Mouse (Mus musculus) embryo, embryonic 11 days (tissue): ENCODE measurements at regions not wholly inside any gene's neighbourhood (a gene's known extent, or its start where the extent isn't known, plus 50 kb on each side); places are given as distances from the start of the nearest gene placed in this dataset.
A peak's percentile ranks its signal among the peaks of the same experiment; 100 is the strongest.
"Not testable (repeated sequence)": the region's sequence is repeated elsewhere in the genome, so short reads cannot be mapped to it uniquely, and the experiment has no call there.

Experiments
- DNase-seq: peaks from one replicate; pipeline ENCODE4 v3.0.0-alpha.2; 2015

DNA sequence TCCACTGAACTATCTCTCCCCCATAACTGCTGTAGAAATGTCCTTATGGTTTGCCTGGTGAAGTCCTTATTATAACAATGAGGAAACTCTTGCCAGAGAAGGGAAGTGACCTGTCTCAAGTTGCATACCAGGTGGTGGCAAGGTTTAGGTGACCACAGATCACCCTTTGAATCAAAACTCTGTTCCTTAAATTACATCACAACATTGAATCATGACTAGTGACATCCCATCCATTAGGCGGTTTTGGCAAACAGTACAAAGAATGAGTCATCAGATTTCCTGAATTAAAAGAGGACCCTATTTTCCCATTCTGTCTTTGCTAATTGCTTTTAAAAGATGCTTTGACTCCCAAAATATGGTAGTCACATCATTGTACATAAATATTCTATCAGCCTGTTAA, 168.5 kb upstream of the Pgr start:
- DNase-seq = no peak

DNA sequence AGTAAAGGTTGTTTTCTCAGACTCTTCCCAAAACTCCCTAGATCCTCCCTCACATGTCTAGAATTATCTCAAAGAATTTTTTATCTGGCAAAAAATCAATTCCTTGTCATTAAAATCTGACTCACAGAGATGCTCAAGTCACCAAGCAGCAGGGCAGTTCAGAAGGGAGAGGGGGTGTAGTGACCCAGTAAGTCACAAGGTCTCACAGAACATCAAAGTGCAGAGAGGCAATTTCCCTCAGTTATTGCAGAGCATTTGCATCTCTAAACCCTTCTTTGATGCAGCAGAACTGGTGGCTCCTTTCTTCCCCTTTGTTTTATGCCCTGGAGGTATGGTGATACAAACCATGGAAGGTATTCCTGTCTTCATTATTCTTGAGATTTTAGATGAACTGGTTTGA, 166.1 kb upstream of the Pgr start:
- no peak for DNase-seq

DNA sequence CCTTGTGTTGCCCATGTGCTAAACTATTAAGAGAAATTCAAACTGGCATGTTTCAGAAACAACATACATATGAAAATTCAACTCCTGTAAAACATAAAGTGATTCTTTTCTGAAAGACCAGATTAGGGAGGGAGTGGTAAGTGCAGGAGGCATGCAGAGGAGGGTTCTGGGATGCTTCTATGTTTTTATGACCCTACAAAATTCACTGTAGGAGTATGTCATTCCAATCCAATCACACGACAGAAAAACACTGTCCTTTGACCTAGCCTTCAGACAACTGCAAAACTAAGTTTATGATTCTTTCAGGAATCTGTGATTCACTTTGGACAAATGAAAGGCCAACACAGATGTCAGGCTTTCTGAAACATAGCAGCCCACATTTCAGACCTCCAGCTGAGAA, 159.4 kb upstream of the Pgr start:
- DNase-seq = no peak

DNA sequence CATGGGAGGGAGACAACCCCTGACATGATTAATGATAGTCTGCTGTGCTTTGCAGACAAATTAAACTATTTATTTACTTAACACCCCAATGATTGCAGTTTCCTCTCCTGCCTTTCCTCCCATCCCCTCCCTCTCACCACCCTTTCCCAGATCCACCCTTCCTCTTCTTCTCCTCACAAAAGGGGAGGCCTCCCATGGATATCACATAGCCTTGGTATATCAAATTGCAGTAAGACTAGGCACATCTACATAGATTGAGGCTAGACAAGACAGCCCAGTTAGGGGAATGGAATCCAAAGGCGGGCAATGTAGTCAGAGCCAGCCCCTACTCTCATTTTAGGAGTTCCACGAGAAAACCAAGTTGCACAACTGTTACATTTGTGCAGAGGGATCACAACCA, 149.8 kb upstream of the Pgr start:
- DNase-seq = no peak

DNA sequence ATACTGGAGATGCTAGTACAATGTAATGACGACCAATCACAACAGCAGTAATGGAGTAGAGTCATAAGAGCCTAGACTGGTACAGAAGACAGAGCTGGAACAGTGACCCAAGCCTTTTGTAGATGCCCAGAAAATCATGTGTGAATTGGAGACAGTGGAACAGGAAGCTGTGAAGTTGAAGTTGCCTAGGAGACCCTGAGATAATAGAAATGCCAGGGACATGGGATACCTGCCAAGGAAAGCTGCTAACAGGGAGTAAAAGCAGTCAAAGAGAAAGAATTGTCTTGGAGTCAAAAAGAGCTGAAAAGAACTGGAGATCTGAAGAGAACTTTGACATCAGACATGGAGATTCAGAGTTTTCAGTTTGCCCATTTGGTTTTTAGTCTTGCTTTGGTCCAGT, 138.8 kb upstream of the Pgr start:
- no peak for DNase-seq

DNA sequence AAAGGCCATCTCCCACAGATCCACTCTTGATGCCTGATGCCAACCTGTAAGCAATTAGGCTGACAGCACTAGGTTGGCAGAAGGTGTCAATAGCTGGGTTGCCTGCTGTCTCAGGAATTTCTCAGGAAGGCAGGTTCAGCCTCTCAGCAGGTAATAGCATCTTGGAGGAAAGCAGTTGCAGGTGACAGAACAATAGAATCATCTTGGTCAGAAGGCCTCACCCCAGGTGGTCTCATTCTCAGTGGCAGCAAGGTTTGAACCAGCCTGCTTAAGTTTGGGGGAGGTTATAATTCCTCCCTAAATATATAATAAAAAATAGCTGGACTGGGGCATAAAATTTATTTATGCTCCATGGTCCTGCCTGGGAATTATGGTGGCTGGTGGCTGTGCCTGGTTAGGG, 130.2 kb upstream of the Pgr start:
- DNase-seq = not testable (repeated sequence)

DNA sequence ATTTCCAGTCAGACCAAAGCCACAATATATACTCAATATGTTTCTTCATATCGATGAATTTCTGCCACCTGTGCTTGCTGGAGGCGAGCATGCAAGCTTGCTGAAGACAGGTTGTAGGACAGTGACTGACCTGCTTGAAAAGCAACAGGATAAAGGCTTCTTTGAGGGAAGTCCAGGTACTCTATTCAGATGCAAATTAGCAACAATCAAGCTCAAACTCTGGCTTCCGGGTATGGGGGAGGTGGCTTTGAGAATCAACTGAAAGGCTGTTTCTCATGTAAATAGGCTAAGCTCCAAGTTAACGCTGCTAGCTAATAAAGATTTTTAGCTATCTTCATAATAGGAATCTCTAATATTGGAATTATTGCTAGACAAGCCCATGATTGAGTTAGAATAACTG, 129.6 kb upstream of the Pgr start:
- no peak for DNase-seq

DNA sequence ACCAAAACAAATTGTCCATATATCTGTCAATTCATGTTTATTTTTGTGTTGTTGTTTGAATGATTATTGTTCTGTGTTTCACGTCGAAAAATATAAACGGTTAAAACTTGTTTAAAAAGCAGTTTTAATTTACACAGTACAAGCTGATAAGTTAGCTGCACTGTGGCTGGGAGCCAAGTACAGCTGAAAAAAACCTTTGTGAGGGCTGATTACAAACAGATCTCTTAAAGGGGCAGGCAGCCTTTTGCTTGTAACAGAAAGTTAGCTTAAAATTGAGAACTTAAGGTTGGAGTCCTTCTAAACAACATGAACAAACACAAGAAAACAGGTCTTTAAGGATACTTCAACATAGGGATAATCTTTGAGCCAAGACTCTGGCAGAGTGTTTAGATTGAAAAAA, 118.3 kb upstream of the Pgr start:
- peak; percentile 1 for DNase-seq

DNA sequence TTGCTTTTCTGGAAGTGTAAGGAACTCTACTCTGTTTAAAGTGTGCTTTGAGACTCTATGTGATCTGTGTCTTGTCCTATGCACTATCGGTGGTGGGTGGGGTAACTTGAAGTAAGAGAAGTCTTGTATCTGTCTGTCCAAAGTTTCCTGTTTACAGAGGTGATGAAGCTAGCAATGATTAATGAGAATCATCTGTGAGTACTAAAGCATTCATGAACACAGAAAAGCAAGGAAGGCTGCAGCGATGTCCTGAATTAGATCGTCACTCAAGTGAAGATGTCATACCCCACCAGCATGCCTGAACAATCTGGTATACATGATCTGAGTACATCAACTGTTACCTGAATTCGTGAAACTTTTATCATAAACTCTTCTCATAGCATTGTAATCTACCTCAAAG, 85.4 kb upstream of the Pgr start:
- DNase-seq = no peak

DNA sequence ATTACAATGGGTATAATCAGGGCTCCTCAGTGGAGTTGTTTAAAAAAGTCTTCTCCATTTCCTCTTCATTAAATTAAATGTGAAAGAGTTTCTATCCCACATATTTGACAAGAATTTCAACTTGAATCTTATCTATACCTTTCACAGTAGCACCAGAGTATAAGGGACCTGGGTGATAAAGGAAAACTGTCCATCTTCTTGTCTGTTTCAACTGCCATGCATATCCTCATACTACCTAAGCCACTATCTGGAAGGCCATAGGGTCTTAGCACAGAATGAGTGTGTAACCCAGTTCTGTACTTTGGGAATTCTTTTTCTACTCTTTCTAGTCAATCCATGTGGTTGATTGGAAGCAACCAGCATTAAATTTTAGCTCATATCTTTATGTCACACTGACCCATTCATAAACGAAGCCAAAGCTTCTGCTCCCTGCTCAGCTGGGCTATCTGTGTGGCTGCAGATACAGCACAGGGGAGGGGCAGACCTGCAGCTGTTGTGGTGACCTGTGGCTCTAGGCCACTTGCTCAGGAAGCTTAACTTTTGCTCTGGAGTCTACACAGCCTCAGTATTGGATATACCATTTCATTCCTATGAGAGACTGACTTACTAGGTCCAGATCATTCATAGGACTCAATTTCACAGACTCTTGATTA, 75.8 kb upstream of the Pgr start:
- DNase-seq = no peak

DNA sequence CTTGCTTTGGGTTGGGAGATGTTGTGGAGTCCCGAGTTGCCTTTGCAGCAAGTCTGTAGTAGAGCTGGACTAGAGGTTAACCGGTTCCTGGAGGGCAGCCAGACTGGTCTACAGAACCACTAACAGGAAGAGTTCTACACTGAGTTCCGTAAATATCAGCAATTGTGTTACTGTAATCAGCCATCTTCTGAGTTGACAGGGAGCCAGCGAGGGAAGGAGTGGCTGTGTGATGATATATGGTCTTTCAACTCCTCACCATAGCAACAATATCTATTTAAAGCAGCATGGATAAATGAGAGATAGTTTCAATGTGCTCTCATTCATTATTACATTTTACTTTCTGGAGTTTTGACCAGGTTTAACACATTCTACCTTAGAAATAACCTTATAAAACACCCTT, 67.5 kb upstream of the Pgr start:
- DNase-seq = no peak

DNA sequence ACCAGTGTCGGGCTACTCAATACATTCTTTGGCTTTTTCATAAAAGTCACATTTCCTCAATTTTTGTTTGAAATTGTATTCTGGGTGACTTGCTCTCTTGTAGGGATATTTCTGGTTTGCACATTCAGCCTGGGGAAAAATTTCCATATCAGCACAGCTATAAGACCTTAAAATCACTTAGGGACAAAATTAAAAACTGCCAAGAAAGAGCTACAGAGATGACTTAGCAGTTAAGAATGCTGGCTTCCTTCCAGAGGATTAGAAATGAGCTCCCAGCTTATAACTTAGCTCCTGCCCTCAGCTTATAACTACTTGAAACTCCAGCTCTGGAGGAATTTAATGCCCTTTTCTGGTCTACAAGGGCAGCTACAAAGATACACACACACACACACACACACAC, 62.6 kb upstream of the Pgr start:
- no peak for DNase-seq

DNA sequence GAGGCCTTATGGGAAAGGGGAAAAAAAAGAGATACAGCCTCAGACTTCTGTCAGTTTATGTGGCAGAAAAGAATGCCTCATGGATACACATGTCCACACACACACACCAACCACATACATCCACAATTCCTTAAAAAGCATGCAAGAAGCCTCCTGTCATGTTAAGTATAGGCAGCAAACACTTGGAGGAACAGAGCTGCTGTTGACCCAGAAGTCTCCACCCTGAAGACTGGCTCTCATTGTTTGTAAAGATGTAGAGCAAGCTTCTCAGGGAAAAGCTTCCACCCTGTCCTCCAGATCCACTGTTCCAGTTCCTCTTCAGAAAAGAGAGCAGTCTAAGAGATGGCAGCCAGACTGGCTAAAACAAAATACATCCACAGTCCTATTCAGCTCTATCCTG, 61.3 kb upstream of the Pgr start:
- DNase-seq = no peak

DNA sequence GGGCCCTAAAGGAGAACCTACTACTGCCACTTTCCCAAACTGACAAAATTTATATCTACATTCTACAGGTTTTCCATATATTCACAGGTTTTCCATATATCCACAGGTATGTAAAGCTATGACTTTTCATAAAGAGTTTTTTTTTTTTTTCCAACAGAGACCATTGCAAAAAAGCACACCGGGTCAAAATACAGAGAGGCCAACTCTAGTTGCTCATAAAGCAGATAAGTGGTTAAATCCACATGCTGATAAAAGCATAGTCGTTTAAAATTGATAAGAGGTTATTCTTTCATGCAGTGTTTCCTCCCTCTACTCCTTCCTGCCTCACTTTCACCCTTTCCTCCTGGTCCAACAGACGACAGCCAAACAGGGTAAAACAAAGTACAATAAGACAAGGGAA, 60.7 kb upstream of the Pgr start:
- DNase-seq = no peak
